Mouse (Mus musculus): Measurements from ENCODE around the gene Dnajb3.

DNA sequence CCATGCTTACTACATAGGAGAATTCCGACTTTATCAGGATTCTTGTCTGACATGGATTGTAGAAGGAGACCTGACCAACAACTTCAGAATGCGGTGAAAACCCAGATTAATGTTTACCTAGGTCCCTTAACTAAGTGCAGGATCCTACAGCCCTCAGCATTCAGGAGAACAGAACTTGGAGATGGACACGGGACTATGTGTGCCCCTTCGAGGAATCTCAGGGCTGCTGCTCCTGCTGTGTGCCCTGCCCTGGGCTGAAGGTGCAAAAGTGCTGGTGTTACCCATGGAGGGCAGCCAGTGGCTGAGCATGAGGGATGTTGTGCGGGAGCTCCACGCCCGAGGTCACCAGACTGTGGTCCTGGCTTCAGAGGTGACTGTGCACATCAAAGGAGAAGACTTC is 5.1 kb downstream of the Dnajb3 start, which contains the start of gene Ugt1a2:
- no peak for TF ChIP-seq CTCF (IDR thresholded peaks at IDR 0.05; ENCODE audit: borderline replicate concordance, control insufficient read depth, extremely low read depth, insufficient read depth, low read length, poor library complexity)
- no peak for TF ChIP-seq POLR2A (IDR thresholded peaks at IDR 0.05; ENCODE audit: control insufficient read depth, extremely low read depth, insufficient read depth, low read length, poor library complexity)

Data from thymus, adult 2 months (tissue).